Mouse (Mus musculus) urinary bladder, postnatal 14 days (tissue): ENCODE data around the gene Prr11.

Source experiments
- DNase-seq: peaks from one replicate; pipeline ENCODE4 v3.0.0; 2021; ENCODE audit warnings: low spot score

Gene Prr11

GRCm38 (mm10) chr11:87046968-87047367, 61.5 kb downstream of the Prr11 start:
- no peak for DNase-seq

GRCm38 (mm10) chr11:87043052-87043451, 65.5 kb downstream of the Prr11 start:
- DNase-seq = no peak

GRCm38 (mm10) chr11:87039307-87039963, 69.1 kb downstream of the Prr11 start:
- DNase-seq = peak; percentile 62
